Mouse (Mus musculus) liver, embryonic 15.5 days (tissue): Measurements from ENCODE around the gene 1110008L16Rik. TPM values are rescaled to one million over a fixed set of nuclear protein-coding genes. Genes with fewer than 3 reads are reported as not detected.
A peak's percentile ranks its signal among the peaks of the same experiment; 100 is the strongest.

ENCODE experiments used
- ATAC-seq: fragments of 200-750 bp; cut with Nextera tagmentation; 2 replicates; pipeline ENCODE4 v1.8.0; 2017; ENCODE audit warnings: moderate number of reproducible peaks, mild to moderate bottlenecking, moderate library complexity; ENCODE audit not compliant: insufficient read depth
- H3K27ac ChIP-seq: fragments of 300-500 bp; sonication (generic); replicated peaks from 2 replicates; pipeline ENCODE4 v1.5.1; 2015; ENCODE audit warnings: mild to moderate bottlenecking, inconsistent platforms
- H3K27me3 ChIP-seq: fragments of 300-500 bp; sonication (generic); 2 replicates; pipeline ENCODE4 v1.6.1; 2015; ENCODE audit warnings: mild to moderate bottlenecking, inconsistent platforms
- H3K36me3 ChIP-seq: fragments of 300-500 bp; sonication (generic); replicated peaks from 2 replicates; pipeline ENCODE4 v1.6.1; 2015; ENCODE audit warnings: moderate library complexity, mild to moderate bottlenecking, inconsistent platforms
- H3K4me1 ChIP-seq: fragments of 300-500 bp; sonication (generic); replicated peaks from 2 replicates; pipeline ENCODE4 v1.6.1; 2015; ENCODE audit warnings: inconsistent platforms
- H3K4me2 ChIP-seq: fragments of 300-500 bp; sonication (generic); 2 replicates; pipeline ENCODE4 v1.6.1; 2015; ENCODE audit warnings: moderate library complexity, mild to moderate bottlenecking, inconsistent platforms
- H3K4me3 ChIP-seq: fragments of 300-500 bp; sonication (generic); replicated peaks from 2 replicates; pipeline ENCODE4 v1.5.1; 2015; ENCODE audit warnings: mild to moderate bottlenecking, inconsistent platforms
- H3K9ac ChIP-seq: fragments of 300-500 bp; sonication (generic); 2 replicates; pipeline ENCODE4 v1.6.1; 2015; ENCODE audit warnings: moderate library complexity, mild to moderate bottlenecking, inconsistent platforms
- H3K9me3 ChIP-seq: fragments of 300-500 bp; sonication (generic); replicated peaks from 2 replicates; pipeline ENCODE4 v1.6.1; 2016; ENCODE audit warnings: inconsistent platforms
- WGBS: fragments of 180-500 bp; shearing (Covaris S2); methylation state at CpG from one replicate; pipeline ENCODE4 v1.1.7; 2015; ENCODE audit warnings: mixed read lengths; ENCODE audit not compliant: insufficient replicate concordance; 5-methylcytosine and 5-hydroxymethylcytosine counted together
- polyA plus RNA-seq: library from polyadenylated mRNA; unstranded; fragments of >200 nt; fragmentation: Nextera tagmentation; extraction: Ambion mirVana; gene quantifications from 2 replicates; pipeline ENCODE4 v1.2.1, GENCODE M21; 2015

Gene 1110008L16Rik
- polyA plus RNA-seq, 1 experiment from 2014 or later: 6.1 TPM

DNA sequence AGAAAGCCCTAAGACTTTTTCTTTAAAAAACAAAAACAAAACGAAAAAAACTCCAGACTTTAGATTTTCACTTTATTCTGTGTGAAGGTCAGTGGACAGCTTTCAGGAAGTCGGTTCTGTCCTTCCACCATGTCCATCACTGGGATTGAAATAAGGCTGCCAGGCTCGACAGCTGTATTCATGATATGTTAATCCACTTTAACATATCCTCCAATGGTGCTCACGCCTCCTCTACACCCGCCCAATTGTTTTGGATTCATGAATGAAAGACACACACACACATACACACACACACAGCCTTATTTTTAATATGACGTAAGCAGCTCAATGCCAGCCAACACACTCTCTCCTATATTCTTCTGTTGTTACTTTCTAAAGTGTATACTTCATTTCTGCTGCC lies 8.2 kb downstream of the 1110008L16Rik start:
- Histone ChIP-seq H3K9me3 (no peaks in the 10 kb centered on the region), H3K4me3 (no peak overlapping the region), H3K9ac (no peak overlapping the region), H3K27me3 (no peaks in the 10 kb centered on the region), H3K27ac (no peak overlapping the region), H3K4me2 (no peak overlapping the region), H3K36me3 (peaks cover 3% of the 10 kb centered on the region; the same call in 1 of the 2 replicates), H3K4me1 (peaks cover 11% of the 10 kb centered on the region)
- no peak for ATAC-seq
- WGBS: 74% methylated on average over 6 of the region's 6 CpGs

DNA sequence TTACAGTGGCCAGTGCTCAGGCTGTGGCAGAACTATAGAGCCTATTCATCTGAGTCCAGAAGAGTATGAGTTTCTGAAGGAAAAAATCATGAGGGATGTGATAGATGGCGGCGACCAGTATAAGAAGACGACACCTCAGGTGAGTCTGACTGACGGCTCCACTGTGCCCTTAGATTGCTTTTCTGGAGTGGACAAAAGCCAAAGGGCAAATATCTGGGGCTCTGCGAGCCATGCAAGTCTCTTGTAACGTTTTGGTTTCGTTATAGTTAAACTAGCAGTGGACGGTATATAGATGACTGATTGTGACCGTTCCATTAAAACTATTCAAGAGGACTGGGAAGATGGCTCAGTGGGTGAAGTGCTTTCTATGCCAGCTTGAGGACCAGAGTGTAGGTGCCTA lies 9.4 kb downstream of the 1110008L16Rik start:
- no peaks in the 10 kb centered on the region for H3K9me3 ChIP-seq
- H3K36me3 ChIP-seq: peaks cover 3% of the 10 kb centered on the region; the same call in 1 of the 2 replicates
- ATAC-seq: no peak
- peaks cover 6% of the 10 kb centered on the region for H3K4me1 ChIP-seq
- H3K4me3 ChIP-seq: no peak overlapping the region
- H3K27me3 ChIP-seq: no peaks in the 10 kb centered on the region
- H3K27ac ChIP-seq: no peak overlapping the region
- 81% methylated on average over 9 of the region's 9 CpGs for WGBS
- no peak overlapping the region for H3K4me2 ChIP-seq
- H3K9ac ChIP-seq: no peak overlapping the region

DNA sequence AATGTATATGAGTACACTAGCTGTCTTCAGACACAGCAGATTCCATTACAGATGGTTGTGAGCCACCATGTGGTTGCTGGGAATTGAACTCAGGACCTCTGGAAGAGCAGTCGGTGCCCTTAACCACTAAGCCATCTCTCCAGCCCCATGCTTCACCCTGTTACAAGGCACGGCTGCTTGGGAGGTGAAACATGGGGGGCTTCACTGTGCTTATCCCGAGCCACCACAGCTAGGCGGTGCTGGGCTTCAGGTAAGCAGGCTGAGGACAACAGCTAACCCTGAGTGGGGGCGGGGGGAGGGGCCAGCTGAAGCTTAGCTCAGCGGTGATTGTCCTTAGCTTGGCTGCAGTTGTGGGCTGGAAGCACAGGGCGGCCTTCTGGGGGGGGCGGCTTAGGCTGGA lies 10.1 kb downstream of the 1110008L16Rik start:
- no peak for ATAC-seq
- no peak overlapping the region for H3K9ac ChIP-seq
- H3K36me3 ChIP-seq: peaks cover 3% of the 10 kb centered on the region; the same call in 1 of the 2 replicates
- H3K4me3 ChIP-seq: no peak overlapping the region
- H3K27me3 ChIP-seq: no peaks in the 10 kb centered on the region
- H3K27ac ChIP-seq: no peak overlapping the region
- H3K4me2 ChIP-seq: no peak overlapping the region
- 75% methylated on average over 8 of the region's 8 CpGs for WGBS
- H3K9me3 ChIP-seq: no peaks in the 10 kb centered on the region
- no peaks in the 10 kb centered on the region for H3K4me1 ChIP-seq

DNA sequence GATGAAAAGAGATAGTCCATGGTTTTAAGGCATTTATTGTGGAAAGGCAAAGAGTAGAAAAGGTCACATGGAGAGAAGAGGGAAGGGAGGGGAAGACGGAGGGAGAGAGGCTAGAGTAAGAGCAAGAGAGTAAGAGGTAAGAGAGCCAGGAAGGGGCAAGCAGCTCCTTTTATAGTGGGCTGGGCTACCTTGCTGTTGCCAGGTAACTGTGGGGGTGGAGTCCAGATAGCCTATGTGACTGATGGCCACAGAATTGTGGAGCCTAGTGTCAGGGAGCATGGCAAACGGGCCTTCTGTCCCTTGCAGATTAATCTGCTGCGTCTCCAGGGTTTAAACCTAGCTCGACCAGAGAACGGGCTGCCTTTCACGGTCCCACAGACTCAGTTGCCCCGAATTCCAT lies 12.5 kb downstream of the 1110008L16Rik start:
- 78% methylated on average over 7 of the region's 7 CpGs for WGBS

DNA sequence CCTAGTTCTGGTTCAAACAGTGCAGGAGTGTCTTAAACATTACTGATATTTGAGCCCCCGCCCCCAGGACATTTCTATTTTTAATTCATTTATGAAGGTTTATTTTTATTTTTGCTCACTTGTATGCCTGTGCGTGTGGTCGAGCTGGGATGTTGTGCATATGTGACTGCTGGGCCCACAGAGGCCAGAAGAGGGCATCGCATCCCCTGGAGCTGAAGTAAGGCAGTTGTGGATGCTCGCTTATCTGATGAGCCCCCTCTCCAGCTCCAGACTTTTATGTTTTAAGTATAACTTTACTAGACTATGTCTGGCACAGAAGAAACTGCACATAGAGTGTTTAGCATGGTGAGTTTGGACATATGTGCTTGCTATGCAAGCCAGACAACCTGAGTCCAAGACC lies 14.5 kb downstream of the 1110008L16Rik start:
- WGBS: 76% methylated on average over 5 of the region's 5 CpGs

More for the DNA sequence above, 12.5 kb downstream of the 1110008L16Rik start:
- Histone ChIP-seq H3K27me3 (0 out of 2 replicates have a peak, but pooled peaks cover 5% of the 10 kb centered on the region), H3K4me2 (no peak overlapping the region), H3K4me1 (no peaks in the 10 kb centered on the region), H3K36me3 (no peaks in the 10 kb centered on the region), H3K9ac (no peak overlapping the region), H3K4me3 (no peak overlapping the region), H3K27ac (no peak overlapping the region), H3K9me3 (no peaks in the 10 kb centered on the region)
- no peak for ATAC-seq

DNA sequence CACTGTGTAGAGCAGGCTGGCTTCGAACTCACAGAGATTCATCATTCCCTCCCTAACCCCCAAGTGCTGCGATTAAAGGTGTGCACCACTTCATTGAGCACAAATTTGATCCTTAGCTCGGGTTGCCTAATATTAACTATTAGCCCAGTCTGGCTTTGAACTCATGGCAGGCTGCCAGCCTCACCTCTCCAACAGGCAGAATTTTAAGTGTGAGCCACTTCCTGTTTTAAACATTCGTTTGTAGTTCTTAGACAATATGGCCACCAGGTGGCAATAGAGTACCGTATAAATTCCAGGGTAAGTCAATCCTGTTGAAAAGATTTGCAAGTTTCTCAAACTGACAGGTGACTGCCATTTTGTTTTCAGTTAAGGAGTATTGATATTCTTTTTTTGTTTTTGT lies 15.8 kb downstream of the 1110008L16Rik start:
- H3K9me3 ChIP-seq: no peaks in the 10 kb centered on the region
- no peak overlapping the region for H3K9ac ChIP-seq
- 31% methylated on average over 5 of the region's 5 CpGs for WGBS
- H3K27me3 ChIP-seq: peaks cover 5% of the 10 kb centered on the region; the same call in 1 of the 2 replicates
- ATAC-seq: no peak
- no peak overlapping the region for H3K4me3 ChIP-seq
- no peak overlapping the region for H3K27ac ChIP-seq
- H3K4me1 ChIP-seq: no peaks in the 10 kb centered on the region
- H3K4me2 ChIP-seq: no peak overlapping the region
- H3K36me3 ChIP-seq: no peaks in the 10 kb centered on the region; the same call in 1 of the 2 replicates

More for the DNA sequence above, 14.5 kb downstream of the 1110008L16Rik start:
- no peak overlapping the region for H3K27ac ChIP-seq
- H3K4me2 ChIP-seq: no peak overlapping the region
- no peaks in the 10 kb centered on the region; the same call in 1 of the 2 replicates for H3K36me3 ChIP-seq
- H3K4me3 ChIP-seq: no peak overlapping the region
- 0 out of 2 replicates have a peak, but pooled peaks cover 5% of the 10 kb centered on the region for H3K27me3 ChIP-seq
- no peak for ATAC-seq
- no peaks in the 10 kb centered on the region for H3K9me3 ChIP-seq
- no peaks in the 10 kb centered on the region for H3K4me1 ChIP-seq
- H3K9ac ChIP-seq: no peak overlapping the region

DNA sequence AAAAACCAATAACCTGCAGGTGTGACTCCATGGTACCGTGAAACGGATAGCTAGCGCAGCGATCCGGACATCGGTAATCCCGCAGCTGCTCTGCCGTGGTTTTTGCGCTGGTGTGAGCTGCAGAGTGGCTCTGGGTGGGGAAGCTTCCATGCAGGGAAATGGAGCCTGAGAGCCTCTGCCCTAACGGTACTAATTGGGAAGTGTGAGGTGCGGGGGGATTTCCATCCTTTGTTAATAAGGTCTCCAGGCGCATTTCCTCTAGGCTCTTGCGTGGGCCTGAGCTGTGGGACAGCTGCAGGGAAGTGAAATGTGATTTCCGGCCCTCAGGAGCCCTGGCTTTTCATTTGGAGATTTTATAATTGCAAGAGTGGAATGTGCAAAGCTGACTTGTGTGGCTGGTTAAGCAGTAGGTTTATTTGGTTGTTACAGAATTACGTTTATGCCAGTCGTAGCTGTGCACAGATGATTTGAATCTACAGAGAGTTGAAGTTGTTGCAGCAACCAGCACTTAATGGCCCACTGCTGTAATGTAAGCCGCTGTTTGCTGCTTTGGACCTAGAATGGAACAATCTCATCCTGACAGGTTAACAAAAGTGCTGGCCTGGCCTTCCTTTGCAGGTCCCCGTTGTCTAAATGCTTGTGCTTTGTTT lies 22.4 kb downstream of the 1110008L16Rik start:
- WGBS: 82% methylated on average over 18 of the region's 18 CpGs
- Histone ChIP-seq H3K27ac (no peak overlapping the region), H3K9ac (no peak overlapping the region), H3K4me2 (no peak overlapping the region), H3K9me3 (no peaks in the 10 kb centered on the region), H3K27me3 (peaks cover 8% of the 10 kb centered on the region), H3K4me3 (no peak overlapping the region), H3K4me1 (0 out of 2 replicates have a peak, but pooled peaks cover 4% of the 10 kb centered on the region), H3K36me3 (no peaks in the 10 kb centered on the region; the same call in 1 of the 2 replicates)
- no peak for ATAC-seq

DNA sequence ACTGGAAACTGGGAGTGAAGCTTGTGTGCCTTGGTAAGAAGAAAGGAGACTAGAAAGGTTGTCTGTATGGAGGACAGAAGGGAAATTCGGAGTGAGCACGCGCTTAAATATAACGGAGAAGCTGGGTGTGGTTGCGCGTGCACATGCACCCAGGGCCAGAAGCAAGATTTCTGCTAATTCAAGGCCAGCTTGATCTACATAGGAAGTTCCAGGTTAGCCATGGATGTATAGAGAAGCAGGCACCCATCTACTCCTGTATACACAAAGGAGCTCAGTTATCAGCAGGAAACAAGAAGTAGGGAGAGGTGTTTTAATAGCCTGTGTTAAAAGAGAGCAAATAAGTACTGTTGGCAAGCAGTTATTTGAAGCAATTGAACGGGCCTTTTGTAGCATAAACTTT lies 26.3 kb downstream of the 1110008L16Rik start:
- Histone ChIP-seq H3K4me2 (no peak overlapping the region), H3K36me3 (no peaks in the 10 kb centered on the region), H3K4me1 (peaks cover 22% of the 10 kb centered on the region), H3K4me3 (no peak overlapping the region), H3K27me3 (peaks cover 8% of the 10 kb centered on the region), H3K9ac (no peak overlapping the region), H3K27ac (no peak overlapping the region), H3K9me3 (no peaks in the 10 kb centered on the region)
- no peak for ATAC-seq
- 33% methylated on average over 7 of the region's 7 CpGs for WGBS

DNA sequence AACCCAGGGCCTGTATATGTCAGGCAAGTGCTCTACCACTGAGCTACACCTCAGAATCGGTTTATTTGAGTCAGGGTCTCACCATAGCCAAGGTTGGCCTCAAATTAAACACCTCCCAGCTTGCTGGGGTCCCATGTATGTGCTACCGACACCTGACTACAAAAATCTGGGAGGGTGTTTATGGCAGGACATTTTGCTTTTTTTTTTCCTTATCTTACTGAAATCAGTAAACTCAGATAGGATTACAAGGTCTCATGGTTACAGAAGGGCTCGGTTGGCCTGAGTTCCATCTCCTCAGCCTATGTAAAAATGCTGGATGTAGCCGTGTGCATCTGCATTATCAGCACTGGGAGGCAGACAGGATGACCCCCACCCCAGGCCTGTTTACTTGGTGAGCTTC lies 29.4 kb downstream of the 1110008L16Rik start:
- ATAC-seq: no peak
- Histone ChIP-seq H3K4me3 (no peak overlapping the region), H3K9me3 (no peaks in the 10 kb centered on the region), H3K4me1 (peaks cover 22% of the 10 kb centered on the region), H3K9ac (no peak overlapping the region), H3K36me3 (no peaks in the 10 kb centered on the region), H3K27ac (peak overlapping the region; percentile 34; the same call in 1 of the 2 replicates), H3K27me3 (no peaks in the 10 kb centered on the region; the same call in 1 of the 2 replicates), H3K4me2 (no peak overlapping the region)
- 52% methylated on average over 4 of the region's 4 CpGs for whole genome bisulfite sequencing

DNA sequence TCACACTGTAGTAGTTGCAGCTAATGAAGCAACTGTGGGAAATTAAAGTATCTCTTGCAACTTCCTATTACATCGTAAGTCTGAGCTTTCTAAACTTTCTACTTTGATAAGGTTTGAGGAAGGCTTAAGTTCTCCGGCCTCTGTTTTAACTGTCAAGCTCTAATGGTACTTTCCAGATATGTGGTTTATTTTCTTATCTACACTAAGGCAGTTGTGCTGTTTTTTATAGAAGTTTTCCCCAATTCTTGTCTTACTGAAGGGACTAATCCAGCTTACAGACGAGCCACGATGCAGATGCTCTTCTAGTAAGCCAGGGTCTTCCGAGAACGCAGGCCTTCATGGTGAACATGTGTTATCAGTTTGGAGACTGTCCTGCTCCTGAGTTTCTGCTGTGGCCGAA lies 30.0 kb downstream of the 1110008L16Rik start:
- H3K27ac ChIP-seq: 0 out of 2 replicates have a peak overlapping the region, but pooled peaks have one; percentile 34
- H3K4me1 ChIP-seq: peaks cover 22% of the 10 kb centered on the region
- H3K36me3 ChIP-seq: no peaks in the 10 kb centered on the region
- no peak overlapping the region for H3K4me2 ChIP-seq
- H3K27me3 ChIP-seq: no peaks in the 10 kb centered on the region; the same call in 1 of the 2 replicates
- H3K4me3 ChIP-seq: no peak overlapping the region
- H3K9me3 ChIP-seq: no peaks in the 10 kb centered on the region
- ATAC-seq: peak; percentile 56; the same call in 1 of the 2 replicates
- WGBS: 13% methylated on average over 7 of the region's 7 CpGs
- no peak overlapping the region for H3K9ac ChIP-seq

DNA sequence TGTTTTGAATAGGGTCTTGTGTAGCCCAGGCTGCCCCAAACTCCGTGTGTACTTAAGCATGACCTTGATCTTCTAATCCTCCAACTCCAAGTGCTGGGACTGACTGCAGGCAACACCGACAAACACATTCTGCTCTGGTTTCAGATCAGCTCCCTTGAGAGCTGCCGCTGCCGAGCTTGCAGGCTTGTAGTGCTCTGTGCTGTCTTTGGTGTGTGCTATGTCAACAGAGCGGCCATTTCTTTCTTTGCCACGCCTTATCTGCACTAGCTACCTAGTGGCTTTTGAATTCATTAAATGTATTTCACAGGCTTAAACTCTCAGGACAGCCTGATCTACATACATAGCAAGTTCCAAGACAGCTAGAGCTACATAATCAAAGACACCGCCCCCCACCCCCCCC lies 34.3 kb downstream of the 1110008L16Rik start:
- Histone ChIP-seq H3K36me3 (no peaks in the 10 kb centered on the region), H3K4me3 (no peak overlapping the region), H3K4me2 (no peak overlapping the region), H3K27me3 (peaks cover 8% of the 10 kb centered on the region), H3K4me1 (peaks cover 13% of the 10 kb centered on the region), H3K27ac (no peak overlapping the region), H3K9me3 (no peaks in the 10 kb centered on the region), H3K9ac (no peak overlapping the region)
- 80% methylated on average over 7 of the region's 7 CpGs for WGBS
- ATAC-seq: no peak
